Comparison of ENCODE assay signal across 12 mouse cellular contexts in genomic region chr6:47329212-47329611, GRCm38 (mm10).
DNase-seq lines count a peak whose midpoint lies in the region; ATAC-seq lines count a peak whose summit lies in the region.
"Had no signal": no experiment of that assay in that cellular context is flagged by ENCODE, and none has a peak within 500 bp of the region (broad histone marks: within the 10 kb centered on the region; RNA-seq: fewer than 3 reads in every experiment).

No protein-coding gene starts in this region.

- no peak overlapping the region for H3K9ac ChIP-seq in intestine, embryonic 14.5 days (ENCODE audit: low read length)
- H3K9ac ChIP-seq: hindbrain, embryonic 14.5 days had no signal

- WGBS in intestine, embryonic 14.5 days: 5% methylated on average over 4 of the region's 4 CpGs

- H3K4me3 ChIP-seq in intestine, embryonic 14.5 days (ENCODE audit: low read depth, low read length): no peak overlapping the region
- H3K4me3 ChIP-seq: embryonic facial prominence, embryonic 10.5 days; midbrain, embryonic 10.5 days had no signal

- no peaks in the 10 kb centered on the region for H3K27me3 ChIP-seq in intestine, embryonic 14.5 days (replicated peaks; ENCODE audit: control insufficient read depth, insufficient read depth, low read length)

- H3K9me3 ChIP-seq in intestine, embryonic 14.5 days (ENCODE audit: control insufficient read depth, low read length): no peaks in the 10 kb centered on the region
- H3K9me3 ChIP-seq: embryonic facial prominence, embryonic 10.5 days; midbrain, embryonic 10.5 days had no signal

- H3K36me3 ChIP-seq in intestine, embryonic 14.5 days (ENCODE audit: control insufficient read depth, insufficient read depth, low read length): no peaks in the 10 kb centered on the region
- H3K36me3 ChIP-seq: embryonic facial prominence, embryonic 10.5 days; midbrain, embryonic 10.5 days had no signal

- intact Hi-C loops in left cerebral cortex, postnatal 10 days (cut with DNase I): no loop called here

- peak; percentile 62; the same call in 1 of the 2 replicates for ATAC-seq in intestine, embryonic 14.5 days (replicated peaks; ENCODE audit: low FRiP score, low TSS enrichment, low read depth)
- ATAC-seq: CD4-positive, CD25-positive, alpha-beta regulatory T cell, adult 4 months had no signal

- H3K4me1 ChIP-seq in intestine, embryonic 14.5 days (replicated peaks; ENCODE audit: control insufficient read depth, insufficient read depth, low read length): no peaks in the 10 kb centered on the region

- H3K27ac ChIP-seq in intestine, embryonic 14.5 days (ENCODE audit: low read depth): no peak overlapping the region
- H3K27ac ChIP-seq: embryonic facial prominence, embryonic 10.5 days; hindbrain, embryonic 14.5 days; midbrain, embryonic 10.5 days had no signal

- H3K4me2 ChIP-seq in intestine, embryonic 14.5 days (ENCODE audit: low read length): no peak overlapping the region
- H3K4me2 ChIP-seq: hindbrain, embryonic 14.5 days had no signal

- peak; percentile 31 for DNase-seq in kidney, postnatal 10 days
- DNase-seq in kidney, postnatal 4 days: no peak
- DNase-seq in R1 (ENCODE audit: low read depth, low spot score): peak; percentile 37
- DNase-seq in intestine, embryonic 14.5 days (ENCODE audit: low spot score): no peak
- peak; percentile 12 for DNase-seq in lung, postnatal 14 days
- no peak for DNase-seq in layer of hippocampus, postnatal 36 days
- no peak for DNase-seq in left cerebral cortex, postnatal 10 days (ENCODE audit: extremely low spot score in 1 of 2, low spot score in 2 of 2)
- DNase-seq: cerebellum, adult 18-20 months had no signal

Comparison
In these comparisons a context has a peak if more than half of its experiments do, and no peak if none do; other contexts are left out.
1. DNase-seq: peak in kidney, postnatal 10 days (single experiment), R1 (single experiment) and lung, postnatal 14 days (single experiment); none in kidney, postnatal 4 days (0 of 2), intestine, embryonic 14.5 days (single experiment), layer of hippocampus, postnatal 36 days (0 of 2) and left cerebral cortex, postnatal 10 days (0 of 2).